Mouse (Mus musculus): ENCODE data around the gene Tmem186. TPM values are rescaled to one million over a fixed set of nuclear protein-coding genes. Genes with fewer than 3 reads are reported as not detected.

Gene Tmem186
- total and polyA plus RNA-seq, 2 experiments from 2014 or later, result 16.3 to 22.9 TPM

DNA sequence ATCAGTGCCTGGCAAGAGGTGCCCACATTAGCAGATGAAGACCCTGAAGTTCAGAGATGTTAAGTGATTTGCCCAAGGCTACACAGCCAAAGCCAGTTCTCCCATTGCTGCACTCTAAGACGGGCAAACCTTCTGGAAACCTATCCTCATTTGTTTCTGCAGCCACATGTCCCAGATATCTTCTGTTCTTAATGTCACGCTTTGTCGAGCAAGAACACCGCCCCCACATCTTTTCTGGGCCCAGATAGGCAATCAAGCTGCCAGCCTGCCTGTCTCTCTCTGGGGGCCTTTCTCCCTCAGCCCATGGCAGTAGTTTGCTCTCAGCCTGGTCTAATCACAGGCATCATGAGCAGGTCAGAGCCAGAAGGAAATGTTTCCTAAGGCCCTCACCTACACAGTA, 41.2 kb downstream of the Tmem186 start:
- Histone ChIP-seq H3K27me3 (ENCODE audit: insufficient read depth, low read length) (peaks cover 3% of the 10 kb centered on the region; the same call in 1 of the 2 replicates), H3K4me1 (ENCODE audit: insufficient read depth) (no peaks in the 10 kb centered on the region), H3K36me3 (ENCODE audit: insufficient read depth) (no peaks in the 10 kb centered on the region), H3K9ac (no peak overlapping the region), H3K4me3 (ENCODE audit: low read depth, low read length) (no peak overlapping the region), H3K27ac (ENCODE audit: low read depth, low read length) (no peak overlapping the region), H3K9me3 (ENCODE audit: low read length) (no peaks in the 10 kb centered on the region), H3K4me2 (ENCODE audit: low read depth) (no peak overlapping the region)
- DNase-seq (no peak), ATAC-seq (no peak)
- no peak for TF ChIP-seq CTCF (IDR thresholded peaks at IDR 0.05; ENCODE audit: low read depth)
- 59% methylated on average over 4 of the region's 4 CpGs for WGBS

DNA sequence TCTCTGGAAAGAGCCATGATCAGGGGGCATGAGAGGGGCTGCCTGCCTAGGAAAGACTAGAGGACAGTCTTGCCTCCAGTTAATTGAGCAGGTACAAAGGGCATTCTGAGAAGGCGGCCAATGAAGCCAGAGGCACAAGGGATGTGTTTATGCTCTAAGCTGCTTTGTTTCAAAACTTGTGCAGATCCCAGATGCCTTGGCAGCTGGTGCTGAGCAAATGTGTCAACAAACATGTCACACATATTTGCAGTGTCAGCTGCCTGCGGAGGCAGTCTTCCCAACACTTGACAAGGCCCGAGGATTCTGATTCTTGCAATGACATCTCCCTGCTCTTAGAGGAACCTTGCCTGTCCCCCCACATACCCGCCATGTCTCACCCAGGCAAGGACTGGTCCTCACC, 42.1 kb downstream of the Tmem186 start:
- DNase-seq (peak; percentile 87), ATAC-seq (peak; percentile 79)
- no peak overlapping the region for H3K27ac ChIP-seq (ENCODE audit: low read depth, low read length)
- H3K27me3 ChIP-seq (ENCODE audit: insufficient read depth, low read length), result peaks cover 3% of the 10 kb centered on the region; the same call in 1 of the 2 replicates
- no peaks in the 10 kb centered on the region for H3K9me3 ChIP-seq (ENCODE audit: low read length)
- H3K36me3 ChIP-seq (ENCODE audit: insufficient read depth), result no peaks in the 10 kb centered on the region
- no peaks in the 10 kb centered on the region for H3K4me1 ChIP-seq (ENCODE audit: insufficient read depth)
- no peak overlapping the region for H3K4me3 ChIP-seq (ENCODE audit: low read depth, low read length)
- H3K9ac ChIP-seq, result no peak overlapping the region
- 48% methylated on average over 4 of the region's 4 CpGs for WGBS
- H3K4me2 ChIP-seq (ENCODE audit: low read depth), result no peak overlapping the region
- TF ChIP-seq CTCF (IDR thresholded peaks at IDR 0.05; ENCODE audit: low read depth), result no peak

DNA sequence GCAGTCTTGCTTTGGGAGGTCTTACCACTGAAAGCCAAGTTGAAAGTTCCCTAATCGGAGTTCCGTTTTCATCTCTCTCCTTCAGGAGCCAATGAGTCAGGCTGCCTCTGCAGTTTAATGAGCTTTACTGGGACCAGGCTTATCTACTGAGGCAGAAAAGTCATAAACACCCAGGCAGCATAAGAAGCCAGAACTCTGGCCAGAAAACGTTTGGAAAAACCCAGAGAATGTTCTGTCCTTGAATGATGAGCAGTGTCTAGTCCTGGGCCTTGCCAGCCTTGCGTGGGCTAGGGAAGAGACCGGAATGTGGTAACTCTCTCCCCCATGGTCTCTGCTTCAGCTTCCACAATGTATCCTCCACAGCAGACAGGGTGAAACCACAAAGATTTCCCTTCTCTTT, 52.5 kb downstream of the Tmem186 start:
- H3K4me1 ChIP-seq (ENCODE audit: insufficient read depth), result no peaks in the 10 kb centered on the region
- H3K9ac ChIP-seq, result no peak overlapping the region
- H3K36me3 ChIP-seq (ENCODE audit: insufficient read depth), result peaks cover 9% of the 10 kb centered on the region
- no peak for TF ChIP-seq CTCF (IDR thresholded peaks at IDR 0.05; ENCODE audit: low read depth)
- no peak overlapping the region for H3K27ac ChIP-seq (ENCODE audit: low read depth, low read length)
- 75% methylated on average over 5 of the region's 5 CpGs for WGBS
- H3K4me2 ChIP-seq (ENCODE audit: low read depth), result no peak overlapping the region
- H3K27me3 ChIP-seq (ENCODE audit: insufficient read depth, low read length), result no peaks in the 10 kb centered on the region
- ATAC-seq (no peak), DNase-seq (no peak)
- no peak overlapping the region for H3K4me3 ChIP-seq (ENCODE audit: low read depth, low read length)
- H3K9me3 ChIP-seq (ENCODE audit: low read length), result peaks cover 5% of the 10 kb centered on the region; the same call in 1 of the 2 replicates

DNA sequence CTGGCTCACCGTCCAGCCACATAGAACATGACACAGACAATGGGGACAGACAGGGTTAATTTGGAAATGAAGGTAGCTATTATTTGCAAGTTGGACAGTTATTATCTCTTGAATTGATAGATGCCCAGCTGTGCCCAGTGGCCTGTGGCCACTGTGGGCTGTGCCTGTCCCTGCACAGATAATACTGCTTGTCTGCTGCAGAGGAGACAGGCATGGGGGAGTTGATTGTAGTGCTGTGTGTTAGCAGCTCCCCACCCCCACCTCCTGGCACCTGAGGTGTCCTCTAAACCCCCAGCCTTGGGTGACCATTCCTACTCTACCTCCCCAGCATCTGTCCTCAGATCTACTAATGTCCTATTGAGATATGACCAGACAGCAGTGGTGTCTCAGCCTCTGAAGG, 53.3 kb downstream of the Tmem186 start:
- Histone ChIP-seq H3K9ac (no peak overlapping the region), H3K9me3 (ENCODE audit: low read length) (peaks cover 5% of the 10 kb centered on the region; the same call in 1 of the 2 replicates), H3K36me3 (ENCODE audit: insufficient read depth) (peaks cover 6% of the 10 kb centered on the region), H3K27ac (ENCODE audit: low read depth, low read length) (no peak overlapping the region), H3K4me2 (ENCODE audit: low read depth) (no peak overlapping the region), H3K4me3 (ENCODE audit: low read depth, low read length) (no peak overlapping the region), H3K4me1 (ENCODE audit: insufficient read depth) (no peaks in the 10 kb centered on the region), H3K27me3 (ENCODE audit: insufficient read depth, low read length) (no peaks in the 10 kb centered on the region)
- ATAC-seq, result no peak
- DNase-seq, result no peak
- WGBS, result 69% methylated on average over 1 of the region's 1 CpGs
- no peak for TF ChIP-seq CTCF (IDR thresholded peaks at IDR 0.05; ENCODE audit: low read depth)

Small RNA genes lying within 50 kb of the gene (microRNA-seq; reads per million reads assigned to microRNA genes)
- 0 reads per million in 2 experiments for gene Gm22137

Other genes with a start within 250 kb of the Tmem186 start
- 0.92 TPM in 1 of 2 replicates, not detected in the other for gene Tmem114, start 212.6 kb downstream of the Tmem186 start, total RNA-seq (2014; rRNA removed)
- gene Tmem114, start 212.6 kb downstream of the Tmem186 start, polyA plus RNA-seq (2015; fragmentation: Nextera tagmentation; extraction: Ambion mirVana), result 0.36 and 0.88 TPM in 2 replicates
- 34.8 and 61.6 TPM in 2 replicates for gene Mettl22, start 166.9 kb downstream of the Tmem186 start, total RNA-seq (2014; rRNA removed)
- 85.9 and 94.3 TPM in 2 replicates for gene Mettl22, start 166.9 kb downstream of the Tmem186 start, polyA plus RNA-seq (2015; fragmentation: Nextera tagmentation; extraction: Ambion mirVana)
- 76.1 and 104 TPM in 2 replicates for gene Abat, start 124.3 kb downstream of the Tmem186 start, total RNA-seq (2014; rRNA removed)
- gene Abat, start 124.3 kb downstream of the Tmem186 start, polyA plus RNA-seq (2015; fragmentation: Nextera tagmentation; extraction: Ambion mirVana), result 54.9 and 69.4 TPM in 2 replicates
- gene Pmm2, start within 50 bp of the Tmem186 start, total RNA-seq (2014; rRNA removed), result 32.0 and 36.5 TPM in 2 replicates
- gene Pmm2, start within 50 bp of the Tmem186 start, polyA plus RNA-seq (2015; fragmentation: Nextera tagmentation; extraction: Ambion mirVana), result 24.6 and 27.3 TPM in 2 replicates
- 144 and 155 TPM in 2 replicates for gene Carhsp1, start 34.4 kb upstream of the Tmem186 start, total RNA-seq (2014; rRNA removed)
- gene Carhsp1, start 34.4 kb upstream of the Tmem186 start, polyA plus RNA-seq (2015; fragmentation: Nextera tagmentation; extraction: Ambion mirVana), result 135 and 142 TPM in 2 replicates
- not detected in 2 replicates for gene Gm5767, start 43.1 kb upstream of the Tmem186 start, total RNA-seq (2014; rRNA removed)
- not detected in 2 replicates for gene Gm5767, start 43.1 kb upstream of the Tmem186 start, polyA plus RNA-seq (2015; fragmentation: Nextera tagmentation; extraction: Ambion mirVana)
- 119 and 200 TPM in 2 replicates for gene Usp7, start 154.6 kb upstream of the Tmem186 start, total RNA-seq (2014; rRNA removed)
- 14.5 and 18.9 TPM in 2 replicates for gene Usp7, start 154.6 kb upstream of the Tmem186 start, polyA plus RNA-seq (2015; fragmentation: Nextera tagmentation; extraction: Ambion mirVana)
- gene 1810013L24Rik, start 192.4 kb upstream of the Tmem186 start, total RNA-seq (2014; rRNA removed), result 63.7 and 80.2 TPM in 2 replicates
- gene 1810013L24Rik, start 192.4 kb upstream of the Tmem186 start, polyA plus RNA-seq (2015; fragmentation: Nextera tagmentation; extraction: Ambion mirVana), result 8.2 and 15.9 TPM in 2 replicates